Mouse (Mus musculus) frontal cortex, postnatal 25 days (tissue): ENCODE measurements around the gene Anp32a.

Source experiments
- DNase-seq, 2 experiments: peaks; one replicate each; pipeline ENCODE4 v3.0.0; 2022; ENCODE audit warnings: low spot score in 2 of 2

Gene Anp32a

GRCm38 (mm10) chr9:62346388-62346679 lies 5.2 kb downstream of the Anp32a start:
- DNase-seq = no peak

GRCm38 (mm10) chr9:62347201-62347600 lies 6.1 kb downstream of the Anp32a start:
- no peak for DNase-seq

GRCm38 (mm10) chr9:62348050-62348449 lies 7.0 kb downstream of the Anp32a start:
- DNase-seq = no peak

DNA sequence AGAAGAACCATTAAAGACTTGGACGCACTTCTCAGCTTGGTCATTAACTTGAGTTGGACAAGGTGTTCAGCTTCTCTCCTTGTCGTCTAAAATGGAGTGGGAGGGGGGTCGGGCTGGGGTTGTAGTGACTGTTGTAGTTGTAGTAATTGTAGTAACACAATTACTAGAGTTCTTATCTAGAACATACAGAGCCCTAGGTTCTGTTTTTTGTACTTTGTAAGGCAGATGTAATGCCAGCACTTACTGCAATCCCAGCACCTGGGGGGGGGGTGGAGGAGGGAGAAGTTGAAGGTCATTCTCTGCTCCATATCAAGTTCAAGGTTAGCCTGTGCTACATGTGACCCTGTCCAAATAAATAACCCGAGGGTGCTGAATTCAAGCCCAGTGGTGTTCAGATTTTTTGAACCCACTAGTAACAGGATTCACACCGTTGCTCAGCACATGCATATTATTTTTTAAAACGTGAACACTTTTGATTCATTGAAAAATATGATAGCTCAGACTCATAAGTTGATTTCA lies 7.4 kb downstream of the Anp32a start:
- DNase-seq = no peak

- DNase-seq = no peak
Measured at GRCm38 (mm10) chr9:62349250-62349649, 8.2 kb downstream of the Anp32a start.

DNA sequence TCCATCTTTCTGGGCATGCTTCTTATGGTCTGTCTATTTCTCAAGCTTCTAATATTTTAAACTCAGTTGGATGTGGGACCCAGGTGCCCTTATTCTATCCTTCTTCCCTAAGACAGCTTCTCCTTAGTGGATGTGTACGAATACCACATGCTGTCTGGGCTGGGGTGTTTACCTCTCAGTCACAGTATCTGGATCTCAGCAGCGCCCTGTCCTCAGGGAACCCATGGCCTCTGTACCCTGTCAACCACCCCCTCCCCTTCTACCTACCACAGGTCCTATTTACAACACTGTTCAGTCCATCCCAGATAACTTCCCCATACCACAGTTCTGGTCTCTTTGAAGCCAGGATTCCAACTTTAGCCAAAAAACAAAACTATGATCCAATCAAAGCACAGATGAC lies 9.6 kb downstream of the Anp32a start:
- DNase-seq = no peak

DNA sequence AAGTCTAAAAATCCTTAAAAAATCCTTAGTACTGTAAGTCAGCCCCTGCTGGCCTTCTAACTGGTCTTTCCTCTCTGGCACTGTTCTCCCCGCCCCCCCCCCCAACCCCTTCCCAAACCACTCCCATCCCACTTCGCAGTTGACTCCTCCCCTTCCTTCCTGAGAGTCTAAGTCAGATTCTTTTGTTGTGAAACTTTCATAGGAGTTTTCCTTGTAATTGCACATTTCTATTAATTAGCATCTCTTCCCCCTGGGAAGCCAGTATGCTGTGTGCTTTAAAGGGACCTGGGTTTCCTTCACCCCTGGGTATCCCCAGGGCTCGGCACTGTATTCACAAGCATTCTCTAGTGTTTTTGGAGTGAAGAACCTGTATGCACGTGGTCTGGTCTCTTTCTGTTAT lies 10.1 kb downstream of the Anp32a start:
- DNase-seq = no peak

GRCm38 (mm10) chr9:62353784-62354183 lies 12.7 kb downstream of the Anp32a start:
- no peak for DNase-seq

DNA sequence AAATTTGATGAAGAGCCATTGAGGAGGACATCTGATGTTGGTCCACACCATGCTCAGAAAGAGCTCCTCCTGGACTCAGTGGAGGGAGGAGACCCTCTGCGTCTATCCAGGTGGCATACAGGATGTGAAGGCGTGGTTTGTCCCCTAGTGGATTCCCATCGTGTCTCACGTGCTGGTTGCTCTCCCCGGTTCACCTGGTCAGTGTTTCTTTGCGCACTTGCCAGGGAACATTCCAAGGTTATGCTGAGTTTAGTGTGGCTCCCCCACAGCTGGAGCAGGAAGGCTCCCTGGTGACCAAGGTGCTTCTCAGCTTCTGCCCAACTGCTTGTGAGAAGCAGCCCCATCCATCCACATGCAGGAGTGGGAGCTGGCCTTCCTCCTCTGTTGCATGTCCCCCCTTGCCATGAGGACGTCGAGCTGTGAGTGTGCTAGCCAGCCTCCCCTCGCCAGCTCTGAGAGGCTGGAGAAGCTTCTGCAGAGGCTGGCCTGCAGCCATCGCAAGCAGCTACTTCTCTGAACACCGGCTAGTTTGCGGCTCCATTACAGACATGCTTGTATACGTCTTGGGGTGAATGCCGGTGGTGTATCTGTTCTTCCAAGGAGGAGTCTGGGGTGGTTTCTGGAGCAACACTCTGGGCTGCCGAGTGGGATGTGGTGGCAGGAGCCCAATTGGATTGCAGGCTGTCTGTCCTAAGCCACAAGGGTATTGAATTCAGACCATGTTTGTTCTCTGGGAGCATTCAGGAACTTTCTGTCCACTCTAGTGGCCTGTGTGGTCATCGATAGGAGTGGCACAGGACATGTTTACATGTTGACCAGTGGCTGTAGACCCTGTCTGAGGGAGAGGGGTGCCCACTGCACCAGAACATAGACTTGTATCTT lies 14.0 kb downstream of the Anp32a start:
- DNase-seq = no peak

DNA sequence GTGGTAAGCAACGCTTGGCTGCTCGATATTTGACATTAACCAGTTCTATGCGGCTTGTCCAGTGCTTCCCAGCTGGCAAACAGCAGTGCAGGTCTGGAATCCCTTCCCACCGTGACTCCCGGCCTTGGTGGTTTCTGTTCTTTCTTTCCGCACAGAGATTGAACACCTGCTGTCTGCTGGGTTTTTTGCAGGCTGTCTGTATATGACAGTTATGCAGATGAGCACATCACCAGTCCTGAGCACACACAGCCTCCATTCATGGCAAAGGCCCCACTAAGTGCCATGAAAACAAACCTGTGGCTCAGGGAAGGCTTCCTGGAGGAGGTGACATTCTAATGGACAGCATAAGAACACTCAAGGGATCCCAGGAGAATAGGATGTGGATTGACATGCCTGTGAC lies 14.7 kb downstream of the Anp32a start:
- no peak for DNase-seq

DNA sequence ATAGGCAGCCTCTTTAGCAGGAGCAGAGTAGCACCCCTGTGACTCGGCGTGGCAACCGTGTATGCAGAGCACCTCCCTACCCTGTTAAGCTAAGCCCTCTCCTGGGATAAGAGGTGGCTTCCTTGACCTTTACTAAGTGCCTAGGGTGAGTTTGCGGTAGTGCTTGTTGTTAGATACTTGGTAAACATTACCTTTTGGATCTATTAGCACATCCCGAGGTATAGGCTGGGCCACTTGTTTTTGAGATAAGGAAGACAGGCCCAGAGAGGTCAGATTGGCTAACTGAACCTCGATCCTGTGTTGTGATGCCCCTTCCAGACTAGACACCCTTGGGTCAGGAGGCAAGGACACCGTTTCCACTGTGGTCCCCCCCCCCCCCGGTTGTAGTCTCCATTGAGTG lies 16.5 kb downstream of the Anp32a start:
- DNase-seq = no peak

DNA sequence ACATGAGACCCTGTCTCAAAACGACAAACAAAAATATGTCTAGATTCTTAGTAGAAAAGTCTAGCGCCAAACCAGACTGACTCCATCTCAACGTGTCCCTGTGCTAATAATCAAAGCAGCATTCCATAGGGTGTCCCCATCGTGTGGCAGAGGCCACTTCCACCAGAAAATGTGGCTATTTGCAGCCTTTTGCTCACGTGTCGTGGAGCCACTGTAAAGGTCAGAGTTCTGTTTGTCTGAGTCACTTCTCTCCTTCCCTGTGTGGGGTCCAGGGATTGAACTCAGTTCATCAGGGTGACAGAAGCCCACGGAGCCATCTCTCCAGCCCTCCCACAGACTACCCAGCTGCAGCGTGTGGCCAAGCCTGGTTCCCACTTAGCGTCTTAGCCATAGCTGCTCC lies 17.8 kb downstream of the Anp32a start:
- DNase-seq = no peak

DNA sequence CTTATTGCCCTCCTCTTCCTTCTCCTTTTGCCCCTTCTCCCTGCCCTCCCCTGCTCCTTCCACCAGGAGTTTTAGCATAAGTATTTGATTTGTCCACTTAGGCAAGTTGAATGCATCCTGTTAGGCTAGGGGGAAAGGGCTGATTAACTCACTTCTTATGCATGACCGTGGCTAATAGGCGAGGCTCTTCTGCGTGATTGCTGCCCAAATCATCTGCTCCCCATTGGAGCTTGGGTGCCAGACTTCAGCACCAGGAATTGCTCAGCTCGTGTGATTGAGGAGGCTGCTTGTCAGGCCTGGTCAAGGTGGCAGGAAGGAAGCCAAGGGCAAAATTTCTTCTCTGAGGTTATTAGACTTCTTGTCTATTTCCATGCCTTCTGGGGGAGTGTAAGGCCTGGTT lies 19.8 kb downstream of the Anp32a start:
- DNase-seq = no peak

- DNase-seq = no peak
Measured at GRCm38 (mm10) chr9:62362835-62363385, 21.8 kb downstream of the Anp32a start.

- DNase-seq = peak; percentile 64 to 74
Measured at GRCm38 (mm10) chr9:62363619-62364018, 22.5 kb downstream of the Anp32a start.

- DNase-seq = no peak
Measured at GRCm38 (mm10) chr9:62364216-62364615, 23.1 kb downstream of the Anp32a start.

- DNase-seq = no peak
Measured at GRCm38 (mm10) chr9:62364831-62365230, 23.7 kb downstream of the Anp32a start.

DNA sequence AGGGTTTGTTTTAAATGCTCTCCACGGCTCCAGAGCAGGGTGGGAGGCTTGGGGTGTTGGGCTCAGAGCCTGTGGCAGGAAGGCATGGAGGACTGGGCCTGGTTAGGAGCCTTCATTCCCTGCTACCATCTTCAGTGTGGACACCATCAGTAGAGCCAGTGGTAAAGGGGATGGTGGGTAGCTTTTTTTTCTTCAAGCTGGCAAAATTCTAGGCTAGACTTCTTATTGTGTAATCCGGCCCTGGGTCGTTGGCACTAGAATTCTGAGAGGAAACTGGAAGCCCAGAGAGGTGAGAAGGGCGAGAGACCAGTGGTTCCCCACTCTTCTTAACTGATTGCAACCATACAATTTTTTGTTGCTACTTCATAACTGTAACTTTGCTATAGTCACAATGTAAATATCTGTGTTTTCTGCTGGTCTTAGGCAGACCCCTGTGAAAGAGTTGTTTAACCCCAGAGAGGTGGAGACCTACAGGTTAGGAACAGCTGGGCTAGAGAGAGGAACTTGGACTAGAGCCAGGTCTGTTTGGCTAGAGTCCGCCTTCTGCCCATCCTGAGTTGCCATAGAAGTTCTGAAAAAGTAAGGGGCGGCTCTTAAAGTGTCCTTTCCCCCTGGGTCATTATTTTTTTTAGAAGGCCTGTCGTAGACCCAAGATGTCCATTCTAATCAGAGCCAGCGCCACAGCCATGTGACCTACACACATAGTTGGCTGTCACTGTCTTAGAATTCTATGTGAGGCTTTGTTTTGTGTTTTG lies 24.4 kb downstream of the Anp32a start:
- DNase-seq = no peak

DNA sequence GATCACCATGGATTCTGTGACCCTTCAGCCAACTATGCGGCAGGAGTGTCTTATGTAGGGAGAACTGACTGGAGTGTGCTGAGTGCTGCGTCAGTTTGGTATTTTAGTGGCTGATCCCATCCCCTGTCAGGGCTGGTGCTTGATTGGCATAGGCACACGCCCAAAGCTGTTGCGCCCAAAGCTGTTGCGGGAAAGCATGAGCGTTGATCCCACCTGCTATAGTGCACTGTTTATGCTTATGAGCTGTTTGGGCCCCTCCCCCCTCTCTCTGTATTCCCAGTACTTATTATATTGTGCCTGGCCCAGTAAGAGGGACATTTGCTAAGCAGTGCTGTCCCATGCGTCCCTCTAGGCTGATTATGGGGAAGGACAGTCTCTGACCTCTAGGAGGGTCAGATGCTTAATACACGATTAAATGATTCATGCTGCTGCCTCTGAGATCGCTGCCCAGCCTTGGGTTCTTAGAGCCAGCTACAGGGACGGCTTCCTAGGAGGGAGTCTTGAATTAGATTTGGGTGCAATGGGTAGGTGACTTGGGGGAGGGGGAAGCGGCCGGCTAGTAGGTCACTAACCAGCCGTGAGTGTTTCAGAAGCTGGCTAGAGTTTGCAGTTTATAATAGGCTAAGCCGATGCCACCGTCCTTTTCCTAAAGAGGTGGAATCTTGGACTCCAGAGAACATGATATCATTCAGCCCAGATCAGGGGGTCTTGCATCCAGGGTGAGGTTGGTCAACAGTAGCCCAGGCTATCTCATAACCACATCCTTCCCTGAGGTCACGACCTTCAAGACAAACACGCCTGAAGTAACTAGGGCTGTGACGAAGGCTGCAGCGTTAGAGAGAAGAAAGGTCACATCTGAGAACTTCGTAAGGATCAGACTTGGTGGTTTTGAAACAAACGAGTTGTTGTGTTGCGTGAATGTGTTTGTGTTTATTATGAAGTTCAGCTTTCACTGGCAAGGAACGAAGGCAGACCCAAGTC lies 25.7 kb downstream of the Anp32a start:
- no peak for DNase-seq

GRCm38 (mm10) chr9:62367510-62368071 lies 26.5 kb downstream of the Anp32a start:
- no peak for DNase-seq

GRCm38 (mm10) chr9:62368256-62368905 lies 27.3 kb downstream of the Anp32a start:
- no peak for DNase-seq
